Mouse (Mus musculus) frontal cortex, postnatal 10 days (tissue): Measurements from ENCODE around the gene Mad2l1bp.
A peak's percentile ranks its signal among the peaks of the same experiment; 100 is the strongest.

Experiments used
- DNase-seq, 2 experiments: peaks; one replicate each; pipeline ENCODE4 v3.0.0; 2022; ENCODE audit warnings: low spot score in 2 of 2, mixed read lengths in 1 of 2

Mad2l1bp gene

GRCm38 (mm10) chr17:46156680-46157079, 3.3 kb upstream of the Mad2l1bp start:
- no peak for DNase-seq

- no peak for DNase-seq
Measured at GRCm38 (mm10) chr17:46154336-46154735, 983 bp upstream of the Mad2l1bp start.

GRCm38 (mm10) chr17:46143578-46144423, 9.6 kb downstream of the Mad2l1bp start, which contains the start of gene Rsph9:
TSS of gene Rsph9 (minus strand) at chr17:46144216.
- peak; percentile 76 to 81 for DNase-seq

GRCm38 (mm10) chr17:46139872-46140271, 13.5 kb downstream of the Mad2l1bp start:
- no peak for DNase-seq

GRCm38 (mm10) chr17:46138563-46139236, 14.7 kb downstream of the Mad2l1bp start:
- no peak for DNase-seq

GRCm38 (mm10) chr17:46132862-46133261, 20.5 kb downstream of the Mad2l1bp start:
- DNase-seq = no peak

GRCm38 (mm10) chr17:46132058-46132718, 21.2 kb downstream of the Mad2l1bp start:
- peak in 1 of 2 experiments; percentile 70 for DNase-seq

GRCm38 (mm10) chr17:46129741-46130498, 23.4 kb downstream of the Mad2l1bp start:
- no peak for DNase-seq

GRCm38 (mm10) chr17:46127814-46128493, 25.4 kb downstream of the Mad2l1bp start:
- no peak for DNase-seq

- DNase-seq = no peak
Measured at GRCm38 (mm10) chr17:46126608-46127007, 26.7 kb downstream of the Mad2l1bp start.

- DNase-seq = no peak
Measured at GRCm38 (mm10) chr17:46123953-46124700, 29.2 kb downstream of the Mad2l1bp start.

GRCm38 (mm10) chr17:46123285-46123684, 30.1 kb downstream of the Mad2l1bp start:
- DNase-seq = no peak

GRCm38 (mm10) chr17:46122791-46123190, 30.6 kb downstream of the Mad2l1bp start:
- DNase-seq = no peak

GRCm38 (mm10) chr17:46119641-46120040, 33.7 kb downstream of the Mad2l1bp start:
- no peak for DNase-seq

GRCm38 (mm10) chr17:46118423-46118850, 34.9 kb downstream of the Mad2l1bp start:
- no peak for DNase-seq

- no peak for DNase-seq
Measured at GRCm38 (mm10) chr17:46117623-46118422, 35.5 kb downstream of the Mad2l1bp start.

GRCm38 (mm10) chr17:46116881-46117280, 36.5 kb downstream of the Mad2l1bp start:
- no peak for DNase-seq

- no peak for DNase-seq
Measured at GRCm38 (mm10) chr17:46116138-46116537, 37.2 kb downstream of the Mad2l1bp start.

- DNase-seq = no peak
Measured at GRCm38 (mm10) chr17:46115489-46115888, 37.9 kb downstream of the Mad2l1bp start.
